Mouse (Mus musculus) embryonic facial prominence, embryonic 13.5 days (tissue): ENCODE measurements around the gene Lrfn3. TPM values are rescaled to one million over a fixed set of nuclear protein-coding genes. Genes with fewer than 3 reads are reported as not detected.

Source experiments
- ATAC-seq: fragments of 200-750 bp; cut with Nextera tagmentation; 2 replicates; pipeline ENCODE4 v1.8.0; 2017; ENCODE audit warnings: low read depth; ENCODE audit not compliant: insufficient number of reproducible peaks, insufficient read depth, low FRiP score, low TSS enrichment
- H3K27ac ChIP-seq: fragments of 300-500 bp; sonication (generic); 2 replicates; pipeline ENCODE4 v1.5.1; 2015; ENCODE audit warnings: moderate library complexity, mild to moderate bottlenecking, inconsistent platforms
- H3K27me3 ChIP-seq: fragments of 300-500 bp; sonication (generic); 2 replicates; pipeline ENCODE4 v1.6.1; 2015; ENCODE audit warnings: mild to moderate bottlenecking, inconsistent platforms
- H3K36me3 ChIP-seq: fragments of 300-500 bp; sonication (generic); 2 replicates; pipeline ENCODE4 v1.6.1; 2015; ENCODE audit warnings: mild to moderate bottlenecking, inconsistent platforms
- H3K4me1 ChIP-seq: fragments of 300-500 bp; sonication (generic); 2 replicates; pipeline ENCODE4 v1.6.1; 2015; ENCODE audit warnings: inconsistent platforms
- H3K4me2 ChIP-seq: fragments of 300-500 bp; sonication (generic); 2 replicates; pipeline ENCODE4 v1.6.1; 2015; ENCODE audit warnings: moderate library complexity, mild to moderate bottlenecking, inconsistent platforms
- H3K4me3 ChIP-seq: fragments of 300-500 bp; sonication (generic); 2 replicates; pipeline ENCODE4 v1.5.1; 2015; ENCODE audit warnings: mild to moderate bottlenecking, inconsistent platforms
- H3K9ac ChIP-seq: fragments of 300-500 bp; sonication (generic); 2 replicates; pipeline ENCODE4 v1.6.1; 2015; ENCODE audit warnings: mild to moderate bottlenecking, inconsistent platforms
- H3K9me3 ChIP-seq: fragments of 300-500 bp; sonication (generic); 2 replicates; pipeline ENCODE4 v1.6.1; 2016; ENCODE audit warnings: inconsistent platforms
- WGBS: fragments of 180-500 bp; shearing (Covaris S2); methylation state at CpG from one replicate; pipeline ENCODE4 v1.1.7; 2015; ENCODE audit warnings: mixed read lengths; 5-methylcytosine and 5-hydroxymethylcytosine counted together
- polyA plus RNA-seq: library from polyadenylated mRNA; unstranded; fragments of >200 nt; fragmentation: Nextera tagmentation; extraction: Ambion mirVana; gene quantifications from 2 replicates; pipeline ENCODE4 v1.2.1, GENCODE M21; 2015

Gene Lrfn3
- polyA plus RNA-seq, 1 experiment from 2014 or later = 7.5 TPM

GRCm38 (mm10) chr7:30339432-30340109 is 23.0 kb downstream of the Lrfn3 start:
- H3K4me1 ChIP-seq = peaks cover 10% of the 10 kb centered on the region; the same call in 1 of the 2 replicates
- H3K4me3 ChIP-seq = no peak overlapping the region
- H3K27ac ChIP-seq = no peak overlapping the region
- H3K4me2 ChIP-seq = no peak overlapping the region
- ATAC-seq = no peak
- WGBS = 74% methylated on average over 5 of the region's 5 CpGs
- no peaks in the 10 kb centered on the region for H3K9me3 ChIP-seq
- no peak overlapping the region for H3K9ac ChIP-seq
- peaks cover 22% of the 10 kb centered on the region for H3K27me3 ChIP-seq
- no peaks in the 10 kb centered on the region for H3K36me3 ChIP-seq

DNA sequence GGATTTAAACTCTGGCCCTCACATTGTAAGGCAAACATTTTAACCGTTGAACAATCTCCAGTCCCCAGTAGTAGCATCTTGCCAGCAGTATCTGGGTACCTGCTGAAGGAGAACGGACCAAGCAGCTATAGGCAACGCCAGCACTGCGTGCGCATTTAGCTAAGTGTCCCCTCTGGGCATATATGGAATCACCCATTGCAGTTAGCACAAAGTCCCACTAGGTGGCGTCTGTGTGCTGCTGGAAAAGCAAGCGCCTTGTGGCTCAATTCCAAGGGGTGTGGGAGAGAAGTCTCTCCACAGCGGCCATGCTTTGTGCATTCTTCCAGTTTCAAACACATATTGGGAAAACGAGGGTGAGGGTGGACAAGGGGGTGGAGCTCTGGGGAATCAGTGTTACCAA is 26.2 kb downstream of the Lrfn3 start:
- Histone ChIP-seq H3K9me3 (no peaks in the 10 kb centered on the region), H3K4me1 (peaks cover 20% of the 10 kb centered on the region), H3K36me3 (no peaks in the 10 kb centered on the region), H3K4me3 (no peak overlapping the region), H3K27me3 (peaks cover 26% of the 10 kb centered on the region), H3K27ac (no peak overlapping the region), H3K4me2 (no peak overlapping the region; the same call in 1 of the 2 replicates), H3K9ac (no peak overlapping the region)
- WGBS = 2% methylated on average over 9 of the region's 9 CpGs
- no peak for ATAC-seq

GRCm38 (mm10) chr7:30335688-30336087 is 26.9 kb downstream of the Lrfn3 start:
- H3K27me3 ChIP-seq = peaks cover 26% of the 10 kb centered on the region
- 79% methylated on average over 6 of the region's 6 CpGs for WGBS

DNA sequence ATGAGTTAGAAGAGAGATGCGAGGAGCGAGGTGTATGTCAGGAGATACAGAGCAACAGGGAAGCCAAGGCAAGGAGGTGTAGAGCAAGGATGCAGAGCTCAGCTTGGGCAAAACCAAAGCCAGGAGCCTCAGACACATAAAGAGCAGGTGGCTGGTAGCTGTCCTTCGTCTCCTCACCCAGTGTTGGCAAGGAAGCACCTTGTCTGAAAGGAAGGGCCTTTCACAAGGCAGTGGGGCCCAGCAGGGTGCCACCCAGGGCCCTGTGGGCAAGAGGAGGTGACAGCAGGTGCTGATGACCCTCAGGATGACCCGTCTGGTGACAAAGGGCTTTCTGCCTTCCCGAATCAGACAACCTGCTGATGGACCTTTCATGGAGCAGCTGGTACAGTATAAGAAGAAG is 28.0 kb downstream of the Lrfn3 start:
- Histone ChIP-seq H3K9me3 (no peaks in the 10 kb centered on the region), H3K9ac (no peak overlapping the region), H3K4me1 (peaks cover 20% of the 10 kb centered on the region), H3K36me3 (no peaks in the 10 kb centered on the region), H3K27ac (no peak overlapping the region), H3K4me2 (no peak overlapping the region), H3K27me3 (peaks cover 26% of the 10 kb centered on the region), H3K4me3 (no peak overlapping the region)
- ATAC-seq = no peak
- WGBS = 69% methylated on average over 5 of the region's 5 CpGs

More at GRCm38 (mm10) chr7:30335688-30336087, 26.9 kb downstream of the Lrfn3 start:
- no peak overlapping the region for H3K27ac ChIP-seq
- no peak overlapping the region for H3K4me3 ChIP-seq
- H3K9me3 ChIP-seq = no peaks in the 10 kb centered on the region
- no peaks in the 10 kb centered on the region for H3K36me3 ChIP-seq
- no peak overlapping the region for H3K9ac ChIP-seq
- ATAC-seq = no peak
- H3K4me1 ChIP-seq = peaks cover 20% of the 10 kb centered on the region
- no peak overlapping the region for H3K4me2 ChIP-seq

GRCm38 (mm10) chr7:30333436-30333835 is 29.1 kb downstream of the Lrfn3 start:
- no peaks in the 10 kb centered on the region for H3K36me3 ChIP-seq
- peak overlapping the region; percentile 51; the same call in 1 of the 2 replicates for H3K9ac ChIP-seq
- no peak overlapping the region for H3K4me3 ChIP-seq
- H3K4me2 ChIP-seq = no peak overlapping the region; the same call in 1 of the 2 replicates
- 0 out of 2 replicates have a peak, but pooled peaks have one; percentile 11 for ATAC-seq
- H3K4me1 ChIP-seq = peaks cover 20% of the 10 kb centered on the region
- H3K27ac ChIP-seq = peak overlapping the region; percentile 28; the same call in 1 of the 2 replicates
- WGBS = 29% methylated on average over 4 of the region's 4 CpGs
- peaks cover 26% of the 10 kb centered on the region for H3K27me3 ChIP-seq
- H3K9me3 ChIP-seq = no peaks in the 10 kb centered on the region

GRCm38 (mm10) chr7:30332622-30333259 is 29.8 kb downstream of the Lrfn3 start:
- 64% methylated on average over 18 of the region's 18 CpGs for WGBS
- Histone ChIP-seq H3K36me3 (no peaks in the 10 kb centered on the region), H3K4me3 (no peak overlapping the region), H3K4me2 (peak overlapping the region; percentile 37; the same call in 1 of the 2 replicates), H3K27ac (no peak overlapping the region), H3K4me1 (peaks cover 20% of the 10 kb centered on the region), H3K9me3 (no peaks in the 10 kb centered on the region), H3K27me3 (peaks cover 26% of the 10 kb centered on the region), H3K9ac (no peak overlapping the region)
- ATAC-seq = no peak

DNA sequence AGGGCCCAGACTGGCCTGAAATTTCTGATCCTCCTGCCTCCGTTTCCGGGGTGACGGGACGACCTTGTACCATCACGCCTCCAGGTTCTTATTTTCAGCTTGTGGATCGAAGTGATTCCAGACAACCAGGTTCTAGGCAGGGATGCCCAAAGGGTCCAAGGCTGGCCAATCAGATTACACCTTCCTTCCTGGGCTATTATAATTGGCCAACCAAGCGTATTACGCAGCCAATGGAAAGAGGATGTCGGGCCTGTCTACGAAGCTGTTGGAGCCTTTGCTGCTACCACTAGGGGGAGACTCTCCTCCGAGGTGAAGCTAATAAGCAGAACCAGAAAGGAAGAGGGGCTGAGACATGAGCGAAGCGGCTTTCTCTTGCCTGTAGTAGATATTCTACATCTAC is 30.7 kb downstream of the Lrfn3 start:
- H3K9ac ChIP-seq = peak overlapping the region; percentile 16; the same call in 1 of the 2 replicates
- peak overlapping the region; percentile 37 for H3K4me2 ChIP-seq

DNA sequence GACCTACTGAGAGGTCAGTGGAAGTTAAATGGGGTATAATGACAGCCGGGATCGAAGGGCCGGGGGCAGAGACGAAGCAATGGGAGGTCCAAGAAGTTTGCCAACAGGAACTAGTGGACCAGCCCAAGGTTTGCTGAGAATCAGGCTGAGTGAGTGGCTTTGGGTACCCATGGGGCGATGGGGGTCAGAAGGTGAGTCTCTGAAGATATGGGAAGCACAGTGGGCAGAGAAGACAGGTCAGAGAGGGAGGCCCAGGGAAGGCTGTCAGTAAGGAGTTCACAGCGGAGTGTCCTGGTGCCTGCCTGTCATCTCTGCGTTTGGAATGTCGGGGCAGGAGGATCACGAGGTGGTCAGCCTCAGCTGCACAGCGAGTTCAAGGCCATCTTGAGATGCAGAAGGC is 34.2 kb downstream of the Lrfn3 start:
- Histone ChIP-seq H3K9ac (no peak overlapping the region), H3K27ac (no peak overlapping the region), H3K4me3 (no peak overlapping the region), H3K27me3 (no peaks in the 10 kb centered on the region; the same call in none of the 2 replicates), H3K4me2 (no peak overlapping the region), H3K9me3 (no peaks in the 10 kb centered on the region), H3K4me1 (peaks cover 11% of the 10 kb centered on the region), H3K36me3 (no peaks in the 10 kb centered on the region)
- ATAC-seq = no peak
- 56% methylated on average over 10 of the region's 10 CpGs for WGBS

More for the DNA sequence above, 30.7 kb downstream of the Lrfn3 start:
- Histone ChIP-seq H3K27ac (no peak overlapping the region), H3K27me3 (peaks cover 26% of the 10 kb centered on the region), H3K9me3 (no peaks in the 10 kb centered on the region), H3K36me3 (no peaks in the 10 kb centered on the region), H3K4me3 (no peak overlapping the region), H3K4me1 (peaks cover 20% of the 10 kb centered on the region)
- ATAC-seq = peak; percentile 70; the same call in 1 of the 2 replicates
- 8% methylated on average over 13 of the region's 13 CpGs for WGBS

DNA sequence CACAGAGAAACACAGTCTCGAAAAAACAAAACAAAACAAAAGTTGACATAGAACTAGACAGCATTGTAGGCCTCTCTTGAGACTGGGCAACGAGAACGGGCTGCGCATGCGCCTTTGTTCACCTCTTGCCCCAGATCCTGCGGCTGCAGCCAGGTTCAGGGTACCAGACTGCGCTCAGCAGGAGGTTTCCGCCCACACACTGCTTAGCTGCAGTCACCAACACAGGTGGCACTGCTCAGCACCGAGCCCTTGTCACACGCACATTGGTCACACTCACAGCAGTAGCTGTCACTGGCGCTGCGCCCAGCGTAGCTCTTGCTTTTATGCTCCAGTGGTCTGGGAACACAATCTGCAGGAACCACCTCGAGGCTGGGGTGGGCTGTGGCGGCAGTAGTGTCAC is 35.4 kb downstream of the Lrfn3 start:
- ATAC-seq = no peak
- H3K36me3 ChIP-seq = no peaks in the 10 kb centered on the region
- 63% methylated on average over 15 of the region's 15 CpGs for WGBS
- no peak overlapping the region for H3K4me3 ChIP-seq
- H3K9ac ChIP-seq = no peak overlapping the region
- no peak overlapping the region for H3K4me2 ChIP-seq
- no peaks in the 10 kb centered on the region for H3K9me3 ChIP-seq
- H3K27me3 ChIP-seq = no peaks in the 10 kb centered on the region; the same call in 1 of the 2 replicates
- H3K27ac ChIP-seq = no peak overlapping the region
- peaks cover 11% of the 10 kb centered on the region for H3K4me1 ChIP-seq

- Histone ChIP-seq H3K27ac (no peak overlapping the region), H3K4me3 (no peak overlapping the region), H3K27me3 (no peaks in the 10 kb centered on the region; the same call in 1 of the 2 replicates), H3K4me2 (no peak overlapping the region), H3K9me3 (no peaks in the 10 kb centered on the region), H3K4me1 (peaks cover 7% of the 10 kb centered on the region), H3K36me3 (no peaks in the 10 kb centered on the region), H3K9ac (no peak overlapping the region)
- ATAC-seq = no peak
These were observed 36.1 kb downstream of the Lrfn3 start for GRCm38 (mm10) chr7:30326427-30326826.

GRCm38 (mm10) chr7:30325364-30325763 is 37.2 kb downstream of the Lrfn3 start:
- Histone ChIP-seq H3K36me3 (no peaks in the 10 kb centered on the region), H3K9me3 (no peaks in the 10 kb centered on the region), H3K4me3 (no peak overlapping the region), H3K27me3 (no peaks in the 10 kb centered on the region; the same call in 1 of the 2 replicates), H3K27ac (no peak overlapping the region), H3K4me1 (peaks cover 15% of the 10 kb centered on the region), H3K4me2 (no peak overlapping the region), H3K9ac (no peak overlapping the region)
- 44% methylated on average over 2 of the region's 2 CpGs for WGBS
- no peak for ATAC-seq
